Mouse (Mus musculus) testis, adult 2 months (tissue): ENCODE measurements around the gene Eif2b3.

Experiments used
- CTCF ChIP-seq: fragments of 200-500 bp; IDR thresholded peaks from 2 replicates; pipeline ENCODE4 v1.5.1; 2012; ENCODE audit warnings: low read depth, mild to moderate bottlenecking, inconsistent platforms, low read length, moderate library complexity; ENCODE audit not compliant: control insufficient read depth, insufficient read depth, insufficient replicate concordance
- POLR2A ChIP-seq: fragments of 200-500 bp; IDR thresholded peaks from 2 replicates; pipeline ENCODE4 v1.6.1; 2012; ENCODE audit warnings: low read depth, mild to moderate bottlenecking, inconsistent platforms, low read length, moderate library complexity; ENCODE audit not compliant: control insufficient read depth

DNA sequence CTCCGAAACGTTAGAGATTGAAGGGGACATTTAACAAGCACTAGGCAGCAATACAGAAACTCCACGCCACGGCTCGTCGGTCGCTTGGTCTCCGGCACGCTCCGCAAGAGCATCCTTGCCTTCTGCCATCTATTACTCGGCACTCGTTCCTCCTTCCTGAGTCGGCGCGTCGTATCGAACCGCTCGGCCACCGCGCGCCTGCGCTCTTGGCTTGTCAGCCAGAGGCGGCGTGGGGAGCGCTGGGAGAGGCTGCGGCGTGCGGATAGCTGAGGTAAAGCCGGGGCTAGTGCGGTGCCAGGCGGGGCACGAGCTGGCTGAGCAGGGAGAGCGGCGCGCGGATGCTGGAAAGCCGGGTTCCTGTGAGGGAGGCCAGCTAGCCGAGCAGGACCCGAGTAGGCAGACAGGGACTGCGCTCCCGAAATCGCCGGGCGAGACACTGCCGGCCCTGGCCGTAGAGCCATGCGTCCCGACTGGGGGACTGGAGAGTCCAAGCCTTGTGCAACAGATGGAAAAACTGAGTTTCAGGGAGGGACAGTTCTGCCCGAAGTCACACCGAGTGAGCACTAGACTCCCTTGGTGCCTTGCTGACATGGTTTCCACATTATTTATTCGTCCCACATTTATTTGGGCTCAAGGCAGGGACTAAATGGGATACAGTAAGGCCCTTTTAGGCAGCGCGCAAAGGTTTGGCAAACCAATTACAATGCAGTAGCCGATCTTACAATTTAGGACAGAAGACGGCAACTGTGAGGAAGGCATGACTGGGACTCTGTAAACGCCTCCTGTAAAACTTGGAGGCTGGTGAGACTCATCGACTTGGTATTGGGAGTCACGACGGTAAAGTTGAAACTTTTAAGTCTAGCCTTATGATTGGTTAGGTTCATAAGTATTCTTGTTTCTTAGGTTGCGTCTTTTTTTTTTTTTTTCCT, at the start of gene Eif2b3:
- peak; percentile 68; the same call in 1 of the 2 replicates for TF ChIP-seq POLR2A
- TF ChIP-seq CTCF, result no peak
